Mouse (Mus musculus) ES-Bruce4 (cell line): ENCODE measurements around the gene Ube2v1.

ENCODE experiments used
- CTCF ChIP-seq: IDR thresholded peaks from one replicate; pipeline ENCODE4 v1.8.1; 2011; ENCODE audit warnings: low read depth, low read length
- EP300 ChIP-seq: IDR thresholded peaks from 2 replicates; pipeline ENCODE4 v1.6.1; 2011; ENCODE audit warnings: low read depth, low read length; ENCODE audit not compliant: insufficient read depth
- POLR2A ChIP-seq: IDR thresholded peaks from one replicate; pipeline ENCODE4 v1.8.1; 2011; ENCODE audit warnings: low read length; ENCODE audit not compliant: insufficient read depth

DNA sequence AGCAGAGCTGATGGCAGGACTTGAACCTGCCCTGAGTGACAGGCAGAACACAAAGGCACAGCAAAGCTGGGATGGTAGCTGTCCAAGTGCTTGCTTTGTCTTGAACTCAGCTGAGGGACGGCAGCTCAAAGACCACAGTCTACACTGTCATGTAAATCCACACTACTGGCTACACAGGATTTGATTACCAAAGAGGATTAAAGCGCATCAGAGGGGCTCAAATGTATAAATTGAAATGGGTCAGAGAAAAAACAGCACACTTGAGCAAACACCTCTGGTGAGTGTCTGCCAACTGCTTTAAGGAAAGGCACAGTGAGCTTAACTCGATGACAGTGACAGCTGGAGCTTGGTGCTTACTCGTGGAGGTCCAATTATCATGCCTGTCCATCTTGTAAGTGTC, 14.4 kb downstream of the Ube2v1 start:
- TF ChIP-seq CTCF (no peak), EP300 (no peak), POLR2A (no peak)
